Mouse (Mus musculus) right cerebral cortex, postnatal 25 days (tissue): ENCODE results near the gene Rad54l.
A peak's percentile ranks its signal among the peaks of the same experiment; 100 is the strongest.

Experiments used
- DNase-seq: peaks from one replicate; pipeline ENCODE4 v3.0.0; 2022

The Rad54l gene

DNA sequence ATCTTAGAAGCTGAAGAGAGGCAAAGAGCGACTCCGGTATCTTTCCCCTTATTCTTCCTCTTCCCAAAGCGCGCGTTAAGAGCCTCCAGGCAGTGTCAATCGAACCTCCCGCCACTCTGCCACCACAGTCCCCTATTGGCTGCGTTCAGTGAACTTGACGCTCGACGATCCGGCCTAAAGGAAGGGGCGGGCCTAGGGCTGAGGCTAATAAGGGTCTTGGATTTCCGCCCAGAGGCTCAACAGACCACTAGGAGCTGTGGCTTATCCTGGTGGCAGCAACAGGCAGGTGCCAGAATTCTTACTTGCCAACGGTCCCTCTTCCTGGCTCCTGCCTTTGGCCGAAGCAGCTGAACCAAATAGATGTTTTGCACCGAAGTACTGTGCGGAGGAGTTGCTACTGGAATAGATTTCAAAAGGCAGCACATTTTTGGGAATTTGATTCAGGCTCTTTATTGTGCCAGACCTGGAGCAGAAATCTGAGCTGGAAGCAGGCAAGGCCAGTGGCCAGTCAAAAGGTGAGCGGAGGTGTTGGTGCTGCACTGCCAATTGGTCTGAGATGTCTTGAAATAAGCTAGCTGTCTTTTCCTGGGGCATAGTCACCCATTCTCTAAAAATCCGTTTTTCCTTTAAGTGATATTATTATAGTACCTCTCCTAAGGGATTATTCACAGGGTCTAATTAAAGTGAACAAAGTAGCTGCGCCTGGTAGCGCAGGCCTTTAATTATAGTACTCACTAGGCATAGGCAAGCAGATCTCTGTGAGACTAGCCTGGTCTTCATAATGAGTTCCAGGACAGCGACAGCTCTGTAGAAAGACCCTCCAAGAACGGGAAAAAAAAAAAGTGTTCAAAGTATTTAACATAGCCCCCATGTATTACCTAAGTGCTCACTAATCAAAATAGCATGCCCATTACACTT, at the start of gene Rad54l, which contains the start of gene Pomgnt1:
Rad54l (minus strand) TSS at position 89 of the 918 bp plus-strand sequence.
Pomgnt1 (plus strand) TSS at position 239 of the 918 bp plus-strand sequence.
- peak; percentile 72 for DNase-seq

DNA sequence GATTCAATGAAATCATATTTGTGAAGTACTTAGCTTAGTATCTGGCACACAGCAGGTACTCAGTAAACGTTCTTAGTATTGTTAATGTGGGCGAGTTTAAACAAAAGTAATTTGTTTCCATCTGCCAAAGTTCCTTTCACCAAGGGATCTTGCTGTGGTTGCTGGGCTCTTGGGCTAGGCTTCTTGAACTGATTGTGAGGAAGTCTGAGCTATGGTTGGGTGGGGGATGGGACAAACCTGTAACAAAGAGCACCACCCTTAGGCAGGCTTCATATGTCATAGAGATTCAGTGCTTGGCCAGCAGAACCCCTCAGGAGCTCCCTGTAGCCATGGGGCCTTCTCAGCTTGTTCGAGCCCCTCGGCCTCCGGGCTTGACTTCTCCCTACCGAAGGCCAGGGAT, 49.6 kb upstream of the Rad54l start, which contains the start of the genes 1700042G07Rik and Gm49337:
1700042G07Rik (plus strand) TSS at position 301 of the 400 bp plus-strand sequence.
Gm49337 (plus strand) TSS at position 313 of the 400 bp plus-strand sequence.
- DNase-seq, result no peak

DNA sequence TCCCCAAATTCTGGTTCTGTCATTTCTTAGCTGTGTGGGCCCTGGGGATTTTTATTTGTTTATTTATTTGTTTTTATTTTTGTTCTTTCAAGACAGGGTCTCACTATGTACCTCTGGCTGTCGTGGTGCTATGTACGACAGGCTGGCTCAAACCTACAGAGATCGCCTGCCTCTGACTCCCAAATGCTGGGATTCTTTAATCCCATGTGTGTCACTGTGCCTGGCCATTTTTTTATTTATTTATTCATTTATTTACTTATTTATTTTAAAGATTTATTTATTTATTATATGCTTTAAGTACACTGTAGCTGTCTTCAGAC, 45.8 kb upstream of the Rad54l start:
- DNase-seq, result no peak

DNA sequence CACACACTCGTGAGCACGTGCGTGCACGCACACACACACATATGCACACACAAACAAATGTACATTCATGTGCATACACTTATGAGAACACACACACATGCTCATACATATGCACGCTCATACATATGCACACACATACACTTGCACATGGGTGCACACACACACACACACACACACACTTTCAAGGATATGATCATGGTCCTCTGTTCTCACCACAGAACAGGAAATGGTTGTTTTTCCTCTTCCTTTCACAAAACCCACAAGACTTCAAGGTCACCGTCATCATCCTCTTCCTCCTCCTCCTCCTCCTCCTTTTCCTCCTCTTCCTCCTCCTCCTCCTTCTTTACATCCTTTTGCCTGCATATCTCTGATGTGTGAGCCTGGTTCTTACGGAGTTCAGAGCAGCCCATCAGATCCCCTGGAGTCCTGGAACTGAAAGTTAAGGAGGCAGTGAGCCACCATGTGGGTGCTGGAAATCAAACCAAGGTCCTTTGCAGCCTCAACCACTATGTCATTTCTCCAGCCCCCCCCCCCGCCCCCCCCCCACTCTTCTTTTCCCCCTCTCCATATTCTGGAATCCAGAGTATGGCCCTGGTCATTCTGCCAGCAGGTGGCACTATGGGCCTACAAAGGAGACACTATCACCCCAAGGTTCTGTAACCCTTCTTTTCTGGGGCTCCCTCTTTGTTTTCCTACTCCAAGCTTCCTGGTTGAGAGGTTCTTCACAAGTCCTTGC, 45.3 kb upstream of the Rad54l start:
- DNase-seq, result peak; percentile 63

DNA sequence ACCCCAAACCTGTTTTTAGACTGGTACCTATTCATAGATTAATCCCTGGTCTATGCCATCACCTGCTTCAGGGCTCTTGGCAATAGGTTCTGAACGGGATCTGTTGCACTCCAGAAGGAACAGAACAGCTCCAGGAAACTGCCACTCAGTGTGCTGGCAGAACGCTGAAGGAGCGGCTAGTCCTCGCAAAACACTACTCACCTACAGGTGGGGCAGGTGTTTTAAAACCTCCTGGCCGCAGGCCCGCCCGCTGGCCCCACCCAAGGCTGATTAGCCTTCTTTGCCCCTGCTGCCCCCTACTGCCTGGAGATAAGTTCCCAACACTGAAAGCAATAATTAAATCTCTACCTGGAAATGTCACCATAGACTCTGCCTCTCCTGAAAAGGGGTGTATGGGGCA, 43.9 kb upstream of the Rad54l start, which contains the start of gene Tspan1:
Tspan1 (minus strand) TSS at position 198 of the 400 bp plus-strand sequence.
- DNase-seq, result no peak

DNA sequence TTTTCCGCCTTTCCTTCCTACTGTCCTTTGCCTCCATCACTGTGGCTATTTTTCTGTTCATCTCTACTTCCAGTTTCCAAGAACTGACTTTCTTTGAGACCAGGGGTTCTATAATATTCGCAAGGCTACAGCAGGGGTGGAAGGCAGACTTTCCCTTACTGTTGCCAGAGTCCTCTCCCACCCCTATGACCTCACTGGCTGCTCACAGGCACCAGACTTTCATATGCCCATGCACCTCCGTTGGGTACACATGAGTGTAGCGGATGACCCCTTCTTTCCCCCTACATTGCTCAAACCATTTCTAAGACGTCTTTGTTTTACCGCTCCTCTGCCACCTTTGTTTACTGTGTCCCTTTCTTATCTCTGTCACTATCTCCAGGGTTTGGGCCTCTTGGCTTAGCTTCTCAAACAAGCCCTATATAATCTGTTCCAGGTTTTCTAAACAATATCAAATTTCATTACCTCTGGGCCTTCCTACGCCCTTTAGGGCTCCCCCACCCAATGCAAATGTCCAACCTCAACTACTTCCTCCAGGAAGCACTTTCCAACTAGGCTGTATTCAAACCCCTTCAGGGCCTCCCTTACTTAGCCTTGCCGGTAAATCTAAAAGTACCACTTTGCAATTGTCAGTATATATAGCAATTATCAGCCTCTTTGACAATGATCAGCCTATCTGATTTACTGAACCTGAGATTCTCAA, 42.4 kb upstream of the Rad54l start:
- no peak for DNase-seq

DNA sequence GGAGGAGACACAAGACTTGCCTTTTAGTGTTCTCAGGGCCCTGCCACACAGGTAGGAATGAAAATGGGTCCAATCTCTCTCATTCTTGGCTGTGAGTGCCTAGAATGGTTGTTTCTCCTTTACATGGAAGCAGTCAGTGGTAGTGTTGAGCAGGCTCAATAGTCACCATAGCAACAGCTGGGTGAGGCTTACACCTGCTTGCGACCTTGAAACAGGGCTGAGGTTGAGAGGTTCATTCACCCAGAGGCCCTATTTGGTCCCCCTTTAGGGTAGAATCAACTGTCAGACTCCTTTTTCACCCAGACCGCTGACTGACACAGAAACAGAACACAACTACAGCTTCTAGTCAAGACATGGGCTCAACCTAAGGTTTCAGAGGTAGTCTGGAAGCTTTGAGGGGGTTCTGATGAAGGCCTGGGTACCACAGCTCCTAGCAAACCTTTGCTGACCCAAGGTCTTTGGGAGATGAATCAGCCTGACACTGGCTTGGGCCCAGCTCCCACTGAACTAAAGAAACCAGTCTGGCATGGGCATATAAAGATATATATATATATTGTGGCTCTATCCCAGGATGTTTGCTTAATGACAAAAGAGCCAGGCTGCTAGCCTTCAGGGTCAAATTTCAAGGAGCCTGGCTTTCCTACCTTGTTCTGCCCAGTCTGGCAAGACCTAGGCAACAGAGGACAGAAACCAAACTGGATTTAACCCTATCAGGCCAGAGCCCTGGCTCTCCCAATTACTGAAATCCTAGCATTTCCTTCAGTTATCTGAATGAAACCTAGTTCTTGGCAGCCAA, 41.5 kb upstream of the Rad54l start:
- DNase-seq, result no peak

DNA sequence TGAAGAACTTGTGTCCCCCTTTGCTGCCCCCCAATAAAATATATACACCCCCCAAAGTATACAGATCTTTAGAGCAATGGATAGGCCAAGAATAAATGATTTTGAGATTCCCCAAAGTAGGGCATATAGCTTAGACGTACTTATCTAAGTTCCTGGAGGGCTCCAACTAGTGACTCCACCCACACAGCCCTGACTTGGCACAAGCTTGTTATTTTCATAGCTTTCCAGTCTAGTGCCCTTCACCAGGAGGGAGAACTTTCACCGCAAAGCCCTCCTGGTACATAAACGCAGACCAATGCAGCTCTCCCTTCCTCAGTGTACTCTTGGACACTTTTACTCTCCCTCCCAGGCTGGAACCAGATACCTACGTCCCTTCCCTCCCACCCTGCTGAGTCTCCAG, 38.7 kb upstream of the Rad54l start:
- no peak for DNase-seq

DNA sequence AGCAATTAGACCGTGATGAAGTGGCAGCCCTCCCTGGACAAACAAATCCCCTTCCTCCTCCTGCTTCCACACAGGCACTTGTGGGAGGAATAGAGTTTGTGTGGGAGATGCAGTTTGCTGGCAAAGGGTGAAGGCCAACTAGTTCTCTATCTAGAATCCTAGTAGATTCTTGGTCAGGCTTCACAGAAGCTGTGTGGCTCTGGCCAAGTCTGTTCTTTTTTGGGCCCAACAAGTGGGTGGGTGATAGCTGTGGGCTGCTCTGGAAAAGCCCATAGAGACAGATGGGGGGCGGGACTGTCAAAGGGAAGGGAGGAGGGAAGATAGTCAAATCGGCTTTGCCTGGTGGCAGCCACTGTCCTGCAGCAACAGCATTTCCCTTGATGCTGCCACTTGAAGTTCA, 37.3 kb upstream of the Rad54l start:
- peak; percentile 83 for DNase-seq

DNA sequence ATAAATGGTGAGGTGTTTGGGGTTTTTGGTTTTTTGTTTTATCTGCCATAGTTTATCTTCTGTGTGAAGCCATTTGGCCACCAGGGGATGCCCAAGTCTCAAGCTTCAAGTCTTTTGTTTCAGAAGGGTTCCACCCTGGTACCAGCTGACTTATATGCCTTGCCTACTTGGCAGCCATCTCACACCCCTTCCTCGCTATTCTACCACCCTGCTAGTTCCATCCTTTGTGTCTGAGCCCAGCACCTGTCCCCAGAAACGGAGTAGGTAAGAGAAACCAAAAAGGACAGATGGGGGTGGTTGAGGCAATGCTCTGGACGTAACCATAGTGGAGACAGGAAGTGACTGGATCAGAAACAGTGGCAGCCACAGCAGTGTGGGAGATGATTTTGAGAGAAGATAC, 36.4 kb upstream of the Rad54l start:
- no peak for DNase-seq

DNA sequence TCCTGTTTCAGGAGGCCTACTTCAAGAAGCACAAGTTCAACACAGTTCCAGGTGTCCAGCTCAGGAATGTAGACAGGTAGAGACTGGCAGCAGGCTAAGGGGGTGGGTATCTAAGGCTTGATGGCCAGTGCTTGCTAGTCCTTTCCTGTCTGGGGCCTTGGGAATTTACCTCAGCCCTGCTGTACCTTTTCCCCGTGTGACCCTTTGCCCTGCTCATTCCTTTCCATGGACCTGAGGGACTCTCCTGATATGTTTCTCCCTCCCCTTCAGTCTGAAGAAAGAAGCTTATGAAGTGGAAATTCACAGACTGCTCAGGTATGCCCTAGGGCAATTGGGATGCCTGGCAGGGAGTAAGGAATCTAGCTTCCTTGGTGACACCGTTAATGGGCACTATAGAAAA, 34.4 kb upstream of the Rad54l start:
- no peak for DNase-seq

DNA sequence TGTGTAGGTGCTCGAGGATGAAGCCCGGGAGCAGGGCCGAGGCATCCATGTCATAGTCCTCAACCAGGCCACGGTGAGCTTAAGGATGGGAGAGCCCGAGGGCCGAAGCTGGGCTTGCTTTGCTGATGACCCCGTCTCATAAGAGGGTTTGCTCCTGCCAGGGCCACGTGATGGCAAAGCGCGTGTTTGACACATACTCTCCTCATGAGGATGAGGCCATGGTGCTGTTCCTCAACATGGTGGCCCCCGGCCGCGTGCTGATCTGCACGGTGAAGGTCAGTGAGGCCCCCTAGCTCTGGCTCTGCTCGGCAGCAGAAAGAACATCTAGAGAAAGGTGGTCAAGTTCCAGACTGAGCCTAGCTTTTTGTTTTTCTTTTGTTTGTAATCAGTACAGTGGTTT, 29.2 kb upstream of the Rad54l start:
- DNase-seq, result no peak

DNA sequence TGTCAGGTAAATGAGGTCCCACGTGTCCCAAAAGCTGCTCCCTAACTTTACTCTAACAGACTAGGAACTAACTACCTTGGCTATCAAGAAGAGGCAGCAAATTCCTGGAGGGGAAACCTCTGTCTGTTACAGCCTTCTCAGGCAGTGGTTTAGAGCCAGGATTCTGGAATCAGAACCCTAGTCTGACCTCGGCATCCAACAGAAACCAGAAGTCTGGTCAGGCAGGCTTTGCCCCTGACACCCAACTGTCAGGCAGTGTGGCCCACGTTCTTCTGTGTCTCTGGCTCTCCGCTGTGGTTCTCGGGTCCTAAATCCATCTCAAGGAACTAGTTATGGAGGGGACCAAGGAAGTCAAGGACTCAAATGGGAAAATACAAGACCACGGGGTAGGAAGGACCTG, 27.7 kb upstream of the Rad54l start, which contains the start of gene Lurap1:
Lurap1 (minus strand) TSS at position 101 of the 400 bp plus-strand sequence.
- no peak for DNase-seq

DNA sequence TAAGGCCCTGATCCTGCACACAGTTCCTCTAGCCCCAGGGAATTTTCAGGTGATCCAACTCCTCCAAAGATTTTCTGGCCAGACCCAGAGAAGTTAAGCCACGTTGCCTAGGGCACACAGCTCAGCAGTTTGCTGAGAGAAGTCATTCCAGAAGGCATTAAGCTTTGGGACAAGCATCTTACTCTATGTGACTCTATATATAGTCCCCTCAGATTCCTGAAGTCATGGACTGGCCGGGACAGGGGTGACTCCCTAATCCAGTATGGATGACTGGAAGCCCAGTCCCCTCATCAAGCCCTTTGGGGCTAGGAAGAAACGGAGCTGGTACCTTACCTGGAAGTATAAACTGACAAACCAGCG, 27.4 kb upstream of the Rad54l start:
- no peak for DNase-seq

DNA sequence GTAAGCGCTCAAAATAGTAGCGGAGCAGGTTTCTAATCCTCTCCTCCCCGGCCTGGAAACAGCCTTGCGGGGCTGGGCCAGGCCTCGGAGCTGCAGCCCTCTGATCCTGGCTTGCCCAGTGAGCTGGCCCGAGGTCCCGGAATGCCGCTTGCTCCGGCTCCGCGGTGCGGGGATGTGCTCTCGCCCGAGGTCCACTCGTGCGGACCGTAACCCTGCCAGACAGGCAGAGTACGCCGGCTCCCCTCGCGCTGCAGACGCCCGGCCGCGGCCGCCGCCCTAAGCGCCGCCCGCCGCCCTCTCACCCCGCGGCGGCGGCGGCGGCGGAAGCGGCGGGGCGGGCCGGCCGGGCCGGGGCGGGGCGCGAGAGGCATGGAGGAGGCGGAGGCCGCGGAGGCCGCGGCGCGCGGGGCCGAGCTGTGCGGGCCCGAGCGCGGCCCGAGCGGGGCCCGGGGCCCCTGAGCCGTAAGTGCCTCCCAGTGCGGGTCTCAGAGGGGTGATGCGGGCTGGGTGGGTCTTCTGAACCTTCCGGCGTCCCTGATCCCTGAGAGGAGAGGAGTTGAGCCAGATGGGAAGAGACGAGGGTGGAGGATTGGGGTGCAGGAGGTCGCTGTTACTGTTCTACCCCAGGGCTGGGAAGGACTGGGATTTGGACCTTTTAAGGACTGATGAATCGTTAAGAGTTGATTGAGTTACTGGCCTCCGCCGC, 26.8 kb upstream of the Rad54l start:
- peak; percentile 66 for DNase-seq

DNA sequence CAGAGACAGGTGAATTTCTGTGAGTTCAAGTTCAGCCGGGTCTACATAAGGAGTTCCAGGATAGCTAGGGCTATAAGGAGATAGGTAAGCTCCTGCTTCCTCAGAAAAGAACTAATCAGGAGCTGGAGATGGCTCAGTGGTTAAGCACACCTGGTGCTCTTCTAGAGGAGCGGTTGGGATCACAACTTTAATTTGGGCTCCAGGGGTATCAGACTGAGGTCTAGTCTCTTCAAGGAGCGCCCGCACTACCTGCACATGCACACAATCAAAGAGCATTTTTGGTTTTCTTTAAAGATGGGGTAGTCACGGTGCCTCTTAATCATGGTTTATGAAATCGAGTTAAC, 26.3 kb upstream of the Rad54l start:
- DNase-seq, result no peak

DNA sequence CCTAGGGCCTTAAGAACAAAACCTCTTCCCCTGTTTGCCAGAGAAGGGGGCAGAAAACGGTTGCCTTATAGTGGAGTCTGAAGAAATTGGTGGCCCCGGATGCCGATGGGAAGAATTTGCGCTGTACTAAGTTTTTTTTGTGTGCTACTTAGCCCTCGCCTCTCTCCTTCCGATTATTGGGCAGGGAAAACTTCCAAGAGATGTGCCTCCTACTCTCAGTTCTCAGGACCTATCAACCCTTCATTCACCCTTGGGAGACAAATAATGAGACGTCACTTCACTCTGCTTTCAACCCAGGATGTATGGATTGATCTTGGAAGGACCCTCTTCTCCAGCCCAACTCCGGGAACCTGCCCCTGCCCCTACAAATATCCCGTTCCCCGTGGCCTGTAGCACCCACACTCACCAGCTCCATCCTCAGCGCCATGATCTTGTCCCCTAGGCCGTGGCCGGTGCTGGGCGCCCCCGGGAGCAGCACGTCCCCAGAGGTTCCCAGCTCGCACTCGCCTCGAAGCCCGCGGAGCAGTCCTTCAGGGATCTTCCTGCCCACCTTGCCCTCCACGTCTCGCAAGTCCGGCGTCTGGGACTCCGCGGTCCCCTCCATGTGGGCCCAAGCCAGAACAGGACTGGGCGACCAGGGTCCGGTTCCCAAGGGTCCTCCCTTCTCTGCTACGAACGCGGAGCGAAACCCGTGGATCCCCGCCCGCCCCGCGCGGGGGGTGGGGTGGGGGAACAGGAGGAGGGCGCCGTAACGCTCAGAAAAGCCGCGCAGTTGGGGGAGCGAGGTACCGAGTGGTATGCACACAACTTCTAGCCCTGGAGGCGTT, 20.6 kb upstream of the Rad54l start:
- DNase-seq, result peak; percentile 79

DNA sequence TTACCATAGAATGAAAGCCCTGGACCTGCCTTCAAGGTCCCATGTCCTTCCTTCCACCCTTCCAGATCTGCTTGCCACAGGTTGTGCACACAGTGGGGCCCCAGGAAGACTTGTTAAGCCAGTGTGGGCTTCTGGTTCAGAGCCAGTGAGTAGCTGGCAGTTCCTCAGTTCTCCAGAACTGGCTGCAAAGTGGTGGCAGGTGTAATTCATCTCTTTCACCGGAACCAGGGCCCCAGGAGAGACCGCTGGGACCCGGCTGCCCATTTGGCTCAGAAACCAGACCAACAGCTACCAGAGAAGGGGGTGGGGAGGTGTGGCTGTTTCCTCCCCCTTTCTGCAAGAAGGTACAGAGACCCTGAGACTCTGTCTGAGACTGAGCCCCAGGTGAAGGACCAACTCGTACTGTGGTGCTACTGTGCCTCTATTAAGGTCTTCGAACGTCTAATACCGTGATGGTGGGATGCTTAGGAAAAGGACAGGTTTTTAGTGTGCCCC, 19.9 kb upstream of the Rad54l start:
- DNase-seq, result no peak

DNA sequence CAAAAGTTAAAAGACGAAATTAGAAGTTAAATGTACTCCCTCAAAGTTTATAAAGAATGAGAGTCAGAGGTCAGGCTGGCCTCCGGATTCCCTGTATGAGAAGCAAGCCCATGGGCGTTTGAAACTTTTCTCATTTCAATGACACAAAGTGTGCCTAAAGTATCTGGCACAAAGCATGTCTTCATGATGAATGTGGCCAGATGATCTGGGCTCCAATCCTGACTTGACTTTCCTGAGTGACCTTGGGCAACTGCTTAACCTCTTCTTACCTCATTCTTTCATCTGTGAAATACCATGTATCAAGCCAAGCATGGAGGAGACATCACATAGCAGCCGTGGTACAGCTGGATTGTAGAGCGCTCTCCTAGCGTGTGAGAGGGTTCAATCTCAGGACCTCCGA, 18.8 kb upstream of the Rad54l start:
- no peak for DNase-seq

DNA sequence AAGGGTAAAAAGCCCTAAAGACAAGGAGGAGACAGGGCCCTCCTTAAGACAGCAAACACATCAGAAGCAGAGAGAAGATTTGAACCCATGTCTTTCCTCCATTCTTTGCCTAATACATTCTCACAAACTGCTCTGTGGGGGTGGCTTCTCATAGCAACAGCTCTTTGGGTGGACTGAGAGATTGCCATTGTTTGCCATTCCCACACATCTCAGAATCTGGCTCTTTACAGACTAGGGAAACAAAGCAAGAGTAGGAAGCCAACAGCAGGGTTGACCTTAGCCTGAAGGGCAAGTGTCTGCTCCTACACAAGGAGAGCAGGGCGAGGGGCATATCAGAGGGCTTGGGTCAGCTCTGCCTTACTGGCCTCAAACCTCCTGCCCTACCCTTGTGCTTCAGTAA, 18.2 kb upstream of the Rad54l start:
- no peak for DNase-seq
